Mouse (Mus musculus) hindbrain, embryonic 14.5 days (tissue): ENCODE results near the gene Rorc. TPM values are rescaled to one million over a fixed set of nuclear protein-coding genes. Genes with fewer than 3 reads are reported as not detected.

ENCODE experiments used
- ATAC-seq: fragments of 200-750 bp; cut with Nextera tagmentation; 2 replicates; pipeline ENCODE4 v1.8.0; 2017; ENCODE audit warnings: moderate number of reproducible peaks, mild to moderate bottlenecking, moderate TSS enrichment, moderate library complexity; ENCODE audit not compliant: low FRiP score
- DNase-seq: peaks from one replicate; pipeline ENCODE4 v3.0.0-alpha.2; 2015; ENCODE audit warnings: low spot score
- H3K27ac ChIP-seq: fragments of 300-500 bp; sonication (generic); 2 replicates; pipeline ENCODE4 v1.5.1; 2014; ENCODE audit warnings: mild to moderate bottlenecking, moderate library complexity
- H3K27me3 ChIP-seq: fragments of 300-500 bp; sonication (generic); 2 replicates; pipeline ENCODE4 v1.6.1; 2014; ENCODE audit warnings: mild to moderate bottlenecking, low read length, mixed read lengths; ENCODE audit not compliant: control insufficient read depth, insufficient read depth
- H3K36me3 ChIP-seq: fragments of 300-500 bp; sonication (generic); replicated peaks from 2 replicates; pipeline ENCODE4 v1.6.1; 2014; ENCODE audit not compliant: control insufficient read depth, insufficient read depth
- H3K4me1 ChIP-seq: fragments of 300-500 bp; sonication (generic); replicated peaks from 2 replicates; pipeline ENCODE4 v1.6.1; 2014; ENCODE audit warnings: antibody characterized with exemption, low read length, mixed read lengths; ENCODE audit not compliant: control insufficient read depth, insufficient read depth
- H3K4me2 ChIP-seq: fragments of 300-500 bp; sonication (generic); replicated peaks from 2 replicates; pipeline ENCODE4 v1.6.1; 2014; ENCODE audit warnings: mild to moderate bottlenecking, moderate library complexity
- H3K4me3 ChIP-seq: fragments of 300-500 bp; sonication (generic); replicated peaks from 2 replicates; pipeline ENCODE4 v1.5.1; 2014; ENCODE audit warnings: mild to moderate bottlenecking, low read length
- H3K9ac ChIP-seq: fragments of 300-500 bp; sonication (generic); 2 replicates; pipeline ENCODE4 v1.6.1; 2014
- H3K9me3 ChIP-seq: fragments of 300-500 bp; sonication (generic); 2 replicates; pipeline ENCODE4 v1.6.1; 2016; ENCODE audit warnings: low read length; ENCODE audit not compliant: control insufficient read depth
- WGBS: fragments of 180-500 bp; shearing (Covaris S2); extraction: QIAGEN DNeasy Blood & Tissue Kit; methylation state at CpG from one replicate; pipeline ENCODE4 v1.1.7; 2014; 5-methylcytosine and 5-hydroxymethylcytosine counted together
- polyA plus RNA-seq: library from polyadenylated mRNA; unstranded; fragments of >200 nt; fragmentation: Nextera tagmentation; extraction: Ambion mirVana; gene quantifications from 2 replicates; pipeline ENCODE4 v1.2.1, GENCODE M21; 2014

Gene Rorc
- polyA plus RNA-seq, 1 experiment from 2014 or later: 0.36 TPM

GRCm38 (mm10) chr3:94373090-94373489, 496 bp downstream of the Rorc start:
- H3K4me1 ChIP-seq: peaks cover 13% of the 10 kb centered on the region; the same call in 1 of the 2 replicates
- no peaks in the 10 kb centered on the region for H3K9me3 ChIP-seq
- H3K4me3 ChIP-seq: no peak overlapping the region
- no peak overlapping the region for H3K27ac ChIP-seq
- ATAC-seq: peak; percentile 16; the same call in 1 of the 2 replicates
- no peaks in the 10 kb centered on the region for H3K27me3 ChIP-seq
- DNase-seq: peak; percentile 23
- H3K4me2 ChIP-seq: peak overlapping the region; percentile 40
- H3K36me3 ChIP-seq: no peaks in the 10 kb centered on the region
- 0 out of 2 replicates have a peak overlapping the region, but pooled peaks have one; percentile 20 for H3K9ac ChIP-seq
- WGBS: 5% methylated on average over 10 of the region's 10 CpGs

- H3K27me3 ChIP-seq: no peaks in the 10 kb centered on the region
- no peak overlapping the region for H3K9ac ChIP-seq
- 1% methylated on average over 5 of the region's 5 CpGs for WGBS
- H3K4me2 ChIP-seq: peak overlapping the region; percentile 40
- H3K36me3 ChIP-seq: no peaks in the 10 kb centered on the region
- no peak overlapping the region for H3K4me3 ChIP-seq
- peak; percentile 44; the same call in 1 of the 2 replicates for ATAC-seq
- H3K4me1 ChIP-seq: peaks cover 13% of the 10 kb centered on the region; the same call in 1 of the 2 replicates
- H3K9me3 ChIP-seq: no peaks in the 10 kb centered on the region
- H3K27ac ChIP-seq: no peak overlapping the region
- peak; percentile 24 for DNase-seq
Observed at GRCm38 (mm10) chr3:94373597-94374011, 1.0 kb downstream of the Rorc start.

- Histone ChIP-seq H3K9ac (no peak overlapping the region), H3K9me3 (no peaks in the 10 kb centered on the region), H3K27ac (no peak overlapping the region), H3K4me1 (peaks cover 13% of the 10 kb centered on the region; the same call in 1 of the 2 replicates), H3K4me3 (no peak overlapping the region), H3K4me2 (no peak overlapping the region), H3K36me3 (no peaks in the 10 kb centered on the region), H3K27me3 (no peaks in the 10 kb centered on the region)
- no peak for ATAC-seq
- DNase-seq: no peak
Observed at GRCm38 (mm10) chr3:94374636-94375035, 2.0 kb downstream of the Rorc start.

- DNase-seq (no peak), ATAC-seq (no peak)
- Histone ChIP-seq H3K4me2 (no peak overlapping the region), H3K36me3 (no peaks in the 10 kb centered on the region), H3K27me3 (no peaks in the 10 kb centered on the region), H3K4me3 (no peak overlapping the region), H3K27ac (no peak overlapping the region), H3K9me3 (no peaks in the 10 kb centered on the region), H3K9ac (no peak overlapping the region), H3K4me1 (peaks cover 13% of the 10 kb centered on the region; the same call in 1 of the 2 replicates)
- WGBS: 76% methylated on average over 2 of the region's 2 CpGs
Observed at GRCm38 (mm10) chr3:94375146-94375545, 2.6 kb downstream of the Rorc start.

GRCm38 (mm10) chr3:94375861-94376260, 3.3 kb downstream of the Rorc start:
- ATAC-seq (no peak), DNase-seq (no peak)
- 57% methylated on average over 5 of the region's 5 CpGs for whole genome bisulfite sequencing
- no peak overlapping the region for H3K9ac ChIP-seq
- no peaks in the 10 kb centered on the region for H3K27me3 ChIP-seq
- peaks cover 13% of the 10 kb centered on the region; the same call in 1 of the 2 replicates for H3K4me1 ChIP-seq
- H3K27ac ChIP-seq: no peak overlapping the region
- no peaks in the 10 kb centered on the region for H3K9me3 ChIP-seq
- no peaks in the 10 kb centered on the region for H3K36me3 ChIP-seq
- H3K4me2 ChIP-seq: no peak overlapping the region
- no peak overlapping the region for H3K4me3 ChIP-seq

- no peaks in the 10 kb centered on the region for H3K36me3 ChIP-seq
- no peak for DNase-seq
- H3K27ac ChIP-seq: no peak overlapping the region
- H3K9me3 ChIP-seq: no peaks in the 10 kb centered on the region
- H3K27me3 ChIP-seq: no peaks in the 10 kb centered on the region
- WGBS: 26% methylated on average over 13 of the region's 13 CpGs
- no peak overlapping the region for H3K4me2 ChIP-seq
- no peak for ATAC-seq
- peaks cover 9% of the 10 kb centered on the region; the same call in 1 of the 2 replicates for H3K4me1 ChIP-seq
- H3K9ac ChIP-seq: no peak overlapping the region
- H3K4me3 ChIP-seq: no peak overlapping the region
Observed at GRCm38 (mm10) chr3:94377028-94377923, 4.7 kb downstream of the Rorc start.

GRCm38 (mm10) chr3:94379831-94380510, 7.4 kb downstream of the Rorc start:
- no peak overlapping the region for H3K27ac ChIP-seq
- DNase-seq (no peak), ATAC-seq (no peak)
- no peaks in the 10 kb centered on the region for H3K27me3 ChIP-seq
- no peak overlapping the region for H3K4me2 ChIP-seq
- 30% methylated on average over 9 of the region's 9 CpGs for WGBS
- H3K4me3 ChIP-seq: no peak overlapping the region
- no peaks in the 10 kb centered on the region for H3K4me1 ChIP-seq
- H3K9me3 ChIP-seq: no peaks in the 10 kb centered on the region
- no peaks in the 10 kb centered on the region for H3K36me3 ChIP-seq
- no peak overlapping the region for H3K9ac ChIP-seq

- no peaks in the 10 kb centered on the region for H3K4me1 ChIP-seq
- WGBS: 80% methylated on average over 5 of the region's 5 CpGs
- no peaks in the 10 kb centered on the region for H3K9me3 ChIP-seq
Observed at GRCm38 (mm10) chr3:94382308-94382707, 9.7 kb downstream of the Rorc start.

GRCm38 (mm10) chr3:94383476-94383875, 10.9 kb downstream of the Rorc start:
- no peak overlapping the region for H3K4me3 ChIP-seq
- DNase-seq (no peak), ATAC-seq (no peak)
- H3K27me3 ChIP-seq: no peaks in the 10 kb centered on the region
- H3K36me3 ChIP-seq: no peaks in the 10 kb centered on the region
- H3K9ac ChIP-seq: no peak overlapping the region
- no peaks in the 10 kb centered on the region for H3K4me1 ChIP-seq
- 88% methylated on average over 3 of the region's 3 CpGs for WGBS
- no peak overlapping the region for H3K27ac ChIP-seq
- no peaks in the 10 kb centered on the region for H3K9me3 ChIP-seq
- no peak overlapping the region for H3K4me2 ChIP-seq

More at GRCm38 (mm10) chr3:94382308-94382707, 9.7 kb downstream of the Rorc start:
- ATAC-seq (no peak), DNase-seq (no peak)
- no peak overlapping the region for H3K4me3 ChIP-seq
- no peak overlapping the region for H3K9ac ChIP-seq
- H3K27ac ChIP-seq: no peak overlapping the region
- H3K36me3 ChIP-seq: no peaks in the 10 kb centered on the region
- H3K4me2 ChIP-seq: no peak overlapping the region
- no peaks in the 10 kb centered on the region for H3K27me3 ChIP-seq
